Mouse (Mus musculus) skeletal muscle tissue, postnatal 0 days (tissue): Measurements from ENCODE around the gene Fars2. TPM values are rescaled to one million over a fixed set of nuclear protein-coding genes. Genes with fewer than 3 reads are reported as not detected.

Source experiments
- polyA plus RNA-seq: library from polyadenylated mRNA; unstranded; fragments of >200 nt; fragmentation: Nextera tagmentation; extraction: Ambion mirVana; gene quantifications from 2 replicates; pipeline ENCODE4 v1.2.1, GENCODE M21; 2015

Fars2 gene
- 36.4 and 37.9 TPM in 2 replicates for polyA plus RNA-seq

DNA sequence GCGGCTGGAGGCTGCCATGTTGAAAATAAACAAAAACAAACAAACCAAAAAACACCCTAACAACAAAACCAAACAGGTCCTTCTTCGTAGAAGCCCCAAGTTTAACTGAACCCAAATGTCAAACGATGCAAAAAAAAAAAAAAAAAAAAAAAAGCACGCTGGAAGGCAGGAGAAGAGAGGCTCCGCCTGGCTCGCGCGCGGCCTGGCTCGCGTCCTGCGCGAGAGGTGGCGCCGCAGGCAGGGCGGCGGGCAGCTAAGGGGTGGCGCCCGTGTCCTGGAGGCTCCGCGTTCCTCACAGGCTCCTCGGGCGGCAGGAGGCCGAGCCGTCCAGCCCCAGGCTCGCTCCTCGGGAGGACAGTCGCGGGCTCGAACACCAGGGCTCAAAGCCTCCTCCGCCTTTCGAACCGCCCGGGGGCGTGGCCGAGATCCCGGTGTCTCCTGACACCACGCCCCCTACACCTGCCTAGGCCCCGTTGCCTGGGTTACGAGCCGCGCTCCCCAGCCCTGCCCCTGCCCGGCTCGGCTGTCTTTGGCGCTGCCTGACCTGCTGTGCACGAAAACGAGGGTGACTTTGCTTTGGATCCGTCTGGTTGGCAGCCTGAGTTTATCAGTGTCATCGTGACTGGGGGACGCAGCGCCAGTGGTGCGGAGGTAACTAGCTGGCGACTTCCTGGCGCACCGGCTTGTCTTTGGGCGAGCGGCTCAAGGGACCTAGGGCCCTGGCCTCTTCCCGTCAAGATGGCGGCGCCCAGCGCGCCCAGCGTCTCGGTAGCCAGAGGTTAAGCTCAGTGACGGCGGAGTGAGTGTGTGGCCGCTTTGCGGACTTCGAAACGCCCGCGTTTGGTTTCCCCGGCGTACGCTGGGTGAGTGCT lies at the start of gene Fars2, which contains the start of gene Lyrm4:
TSS of gene Fars2 (plus strand) at position 270 of the 872 bp plus-strand sequence.
TSS of gene Lyrm4 (minus strand) at position 384 of the 872 bp plus-strand sequence.

GRCm38 (mm10) chr13:36734731-36735571 lies 617.7 kb downstream of the Fars2 start, which contains the start of gene Nrn1:
Nrn1 (minus strand) TSS chr13:36735131.

Other genes starting within 250 kb of the Fars2 start
- gene Rpp40, start 211.1 kb upstream of the Fars2 start, polyA plus RNA-seq: 9.5 and 10.1 TPM in 2 replicates
- 0.29 and 0.31 TPM in 2 replicates for gene Ppp1r3g, start 158.6 kb upstream of the Fars2 start, polyA plus RNA-seq
- 14.5 and 17.6 TPM in 2 replicates for gene Lyrm4, start 114 bp downstream of the Fars2 start, polyA plus RNA-seq